Mouse (Mus musculus) retina, embryonic 14.5 days (tissue): ENCODE data around the gene Rnf126.

Experiments used
- DNase-seq: peaks from one replicate; pipeline ENCODE4 v3.0.0-alpha.2; 2015; ENCODE audit warnings: low spot score

Rnf126 gene

GRCm38 (mm10) chr10:79766508-79767325 is at the start of gene Rnf126:
TSS of gene Rnf126 (minus strand) at chr10:79766952.
- DNase-seq: peak; percentile 100

- DNase-seq: no peak
These were observed 49.1 kb upstream of the Rnf126 start for GRCm38 (mm10) chr10:79815671-79816494.

GRCm38 (mm10) chr10:79814271-79814842 is 47.6 kb upstream of the Rnf126 start:
- no peak for DNase-seq

GRCm38 (mm10) chr10:79811736-79812637 is 45.2 kb upstream of the Rnf126 start:
- peak; percentile 91 for DNase-seq

GRCm38 (mm10) chr10:79808728-79809127 is 42.0 kb upstream of the Rnf126 start:
- DNase-seq: no peak

GRCm38 (mm10) chr10:79807826-79808225 is 41.1 kb upstream of the Rnf126 start:
- no peak for DNase-seq

GRCm38 (mm10) chr10:79806972-79807371 is 40.2 kb upstream of the Rnf126 start:
- DNase-seq: no peak

- no peak for DNase-seq
These were observed 39.6 kb upstream of the Rnf126 start for GRCm38 (mm10) chr10:79806331-79806730.

GRCm38 (mm10) chr10:79805636-79806035 is 38.9 kb upstream of the Rnf126 start:
- DNase-seq: no peak

GRCm38 (mm10) chr10:79803716-79804323 is 37.1 kb upstream of the Rnf126 start:
- DNase-seq: peak; percentile 88

- DNase-seq: peak; percentile 36
These were observed 35.7 kb upstream of the Rnf126 start for GRCm38 (mm10) chr10:79802331-79802971.

GRCm38 (mm10) chr10:79801837-79802236 is 35.1 kb upstream of the Rnf126 start:
- DNase-seq: no peak

- no peak for DNase-seq
These were observed 33.8 kb upstream of the Rnf126 start for GRCm38 (mm10) chr10:79800508-79800907.

- no peak for DNase-seq
These were observed 31.7 kb upstream of the Rnf126 start for GRCm38 (mm10) chr10:79798289-79798928.

- no peak for DNase-seq
These were observed 30.6 kb upstream of the Rnf126 start for GRCm38 (mm10) chr10:79797326-79797725.

- DNase-seq: no peak
These were observed 29.2 kb upstream of the Rnf126 start for GRCm38 (mm10) chr10:79795905-79796304.

- peak; percentile 58 for DNase-seq
These were observed 27.8 kb upstream of the Rnf126 start for GRCm38 (mm10) chr10:79794491-79794931.

GRCm38 (mm10) chr10:79793738-79794490 is 27.2 kb upstream of the Rnf126 start:
- DNase-seq: peak; percentile 56

GRCm38 (mm10) chr10:79793051-79793737 is 26.4 kb upstream of the Rnf126 start, which contains the start of gene Palm:
TSS of gene Palm (plus strand) at chr10:79793572.
- peak; percentile 88 for DNase-seq
